Mouse (Mus musculus): ENCODE results near the gene Styxl1.

The Styxl1 gene

DNA sequence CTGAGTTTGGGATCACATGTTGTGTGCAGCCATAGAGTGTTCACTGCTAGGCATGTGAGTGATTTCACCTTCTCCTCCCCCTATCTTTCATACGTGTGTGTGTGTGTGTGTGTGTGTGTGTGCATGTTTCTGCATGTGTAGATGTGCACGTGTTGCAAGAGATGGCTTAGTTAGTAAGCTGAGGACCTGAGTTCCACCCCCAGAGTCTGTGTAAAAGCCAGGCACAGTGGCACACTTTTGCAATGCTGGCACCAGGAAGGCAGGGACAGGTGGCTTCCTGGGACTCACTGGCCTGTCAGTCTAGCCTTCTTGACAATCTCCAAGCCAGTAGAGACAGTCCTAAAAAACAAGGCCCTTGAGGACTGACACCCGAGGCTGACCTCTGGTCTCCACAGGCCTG lies 13.2 kb downstream of the Styxl1 start:
- no peak for DNase-seq (ENCODE audit: low spot score in 2 of 2)

DNA sequence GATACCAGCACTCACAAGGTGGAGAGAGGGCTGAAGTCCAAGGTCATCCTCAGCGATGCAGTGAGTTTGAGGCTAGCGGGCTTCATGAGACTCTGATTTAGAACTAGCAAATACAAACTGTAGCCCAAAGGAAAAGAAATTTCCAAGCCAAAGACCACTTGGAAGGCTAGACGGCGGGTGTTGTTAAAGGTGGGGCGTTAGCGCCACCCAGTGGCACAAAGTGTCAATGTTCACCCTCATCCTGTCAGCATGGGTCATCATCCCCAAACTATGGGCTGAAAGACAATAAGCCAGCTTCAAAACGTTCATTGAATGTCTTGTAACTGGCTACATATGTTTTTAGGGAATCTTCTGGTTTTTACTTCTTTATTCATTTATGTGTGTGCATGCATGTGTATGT lies 14.7 kb downstream of the Styxl1 start:
- peak; percentile 72 to 86 for DNase-seq (ENCODE audit: low spot score in 2 of 2)

DNA sequence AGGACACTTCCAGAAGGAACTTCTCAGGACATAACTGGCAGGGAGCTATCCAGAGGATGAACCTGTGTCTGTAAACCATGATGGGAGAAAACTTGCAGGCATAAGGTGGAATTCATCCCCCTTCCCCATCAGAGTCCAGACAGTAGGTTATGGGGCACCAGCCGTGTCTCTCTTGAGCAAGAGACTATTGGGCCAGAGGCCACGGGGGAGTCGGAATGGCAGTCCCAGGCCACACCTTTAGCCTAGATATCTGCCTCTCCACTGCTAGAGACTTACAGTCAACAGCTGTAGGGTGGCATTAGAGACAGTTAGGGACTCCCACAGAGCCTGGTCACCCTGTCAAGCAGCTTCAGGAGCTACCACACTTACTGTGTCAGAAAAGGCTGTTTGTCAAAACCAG lies 16.3 kb downstream of the Styxl1 start:
- DNase-seq (ENCODE audit: low spot score in 2 of 2), result no peak

DNA sequence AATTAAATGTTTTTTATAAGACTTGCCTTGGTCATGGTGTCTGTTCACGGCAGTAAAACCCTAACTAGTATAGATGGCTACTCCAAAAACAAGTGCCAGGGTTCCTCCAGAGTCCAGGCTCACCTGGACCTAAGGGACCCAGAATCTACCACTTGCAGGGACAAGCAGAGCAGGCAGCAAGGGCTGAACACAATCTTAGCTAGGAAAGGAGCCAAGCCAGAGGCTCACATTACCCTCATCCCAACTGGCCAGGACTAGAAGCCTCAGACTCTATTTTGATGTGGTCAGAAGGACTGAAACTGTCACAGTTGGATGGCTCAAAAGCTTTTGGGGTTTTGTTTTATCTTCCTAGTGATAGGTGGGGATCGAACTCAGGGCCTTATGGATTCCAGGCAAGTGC lies 26.6 kb downstream of the Styxl1 start:
- no peak for DNase-seq (ENCODE audit: low spot score in 2 of 2)

DNA sequence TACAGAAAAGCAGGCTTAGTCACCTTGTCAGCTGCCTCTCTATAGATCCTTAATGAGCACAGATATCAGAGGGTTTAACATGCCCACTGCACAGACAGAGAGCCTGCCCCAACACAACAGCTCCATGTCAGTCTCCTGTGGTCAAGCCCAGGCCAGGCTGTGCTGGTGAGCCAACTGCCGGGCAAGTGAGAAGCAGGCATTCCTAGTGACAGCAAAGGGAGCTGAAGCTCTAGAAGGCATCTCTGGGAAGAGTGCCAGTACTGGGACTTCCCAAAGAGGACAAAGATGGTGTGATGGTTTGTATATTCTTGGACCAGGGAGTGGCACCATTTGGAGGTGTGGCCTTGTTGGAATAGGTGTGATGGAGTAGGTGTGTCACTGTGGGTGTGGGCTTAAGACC lies 27.1 kb downstream of the Styxl1 start:
- DNase-seq (ENCODE audit: low spot score in 2 of 2), result no peak

DNA sequence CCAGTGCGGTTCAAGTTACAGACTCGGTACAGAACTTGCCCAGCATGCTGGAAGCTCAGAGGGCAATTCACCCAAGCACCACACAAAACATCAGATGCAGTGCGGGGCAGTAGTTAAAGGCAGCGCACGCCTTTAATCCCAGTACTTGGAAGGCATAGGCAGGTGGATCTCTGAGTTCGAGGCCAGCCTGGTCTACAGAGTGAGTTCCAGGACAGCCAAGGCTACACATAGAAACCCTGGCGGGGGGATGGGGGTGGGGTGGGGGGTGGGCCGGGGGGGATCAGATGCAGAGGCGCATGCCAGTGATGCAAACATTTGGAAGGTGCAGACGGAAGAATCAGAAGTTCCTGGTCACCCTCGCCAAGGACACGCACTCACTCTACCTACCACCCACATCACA lies 33.4 kb downstream of the Styxl1 start:
- DNase-seq (ENCODE audit: low spot score in 2 of 2), result no peak

DNA sequence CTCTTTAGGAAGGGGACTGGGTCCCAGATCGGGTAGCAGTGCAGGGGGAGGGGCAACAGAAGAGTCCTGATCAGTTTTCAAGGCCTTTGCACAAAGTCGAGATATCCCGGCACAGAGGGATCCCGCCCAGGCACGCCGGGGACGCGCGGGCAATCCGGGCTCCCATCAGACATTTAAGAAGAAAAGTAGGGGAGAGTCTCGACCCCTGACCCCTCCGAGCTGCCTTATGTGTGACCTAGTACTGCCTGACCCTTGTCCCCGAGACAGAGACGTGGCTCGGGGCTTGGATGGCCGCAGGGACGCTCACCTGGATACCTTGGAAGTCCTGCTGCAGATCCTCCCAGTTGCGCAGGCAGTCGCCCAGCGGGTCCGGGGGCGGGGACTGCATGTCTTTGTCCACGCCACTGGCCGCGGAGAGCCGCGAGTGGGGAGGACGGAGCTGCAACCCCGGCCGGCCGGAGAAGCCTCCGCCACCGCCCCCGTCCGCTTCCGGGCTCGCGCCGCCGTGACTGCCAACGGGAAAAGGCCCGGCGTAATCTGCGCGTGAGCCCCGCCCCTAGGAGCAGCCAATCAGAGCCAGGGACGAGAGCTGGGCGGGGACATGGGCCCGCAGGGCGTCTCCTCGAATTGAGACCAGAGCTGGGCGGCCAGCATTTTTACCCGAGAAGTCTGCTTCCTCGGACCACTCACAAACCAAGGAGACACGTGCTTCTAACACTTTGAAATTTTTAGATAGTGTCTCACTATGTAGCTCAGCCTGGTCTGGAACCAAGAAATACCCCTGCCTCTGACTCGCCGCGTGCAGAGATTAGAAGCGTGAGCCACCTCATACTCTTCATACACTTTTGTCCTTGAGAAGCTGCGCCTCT lies 34.2 kb downstream of the Styxl1 start, which contains the start of gene Tmem120a:
TSS of gene Tmem120a (minus strand) at position 708 of the 869 bp plus-strand sequence.
- DNase-seq (ENCODE audit: low spot score in 2 of 2), result peak; percentile 96

DNA sequence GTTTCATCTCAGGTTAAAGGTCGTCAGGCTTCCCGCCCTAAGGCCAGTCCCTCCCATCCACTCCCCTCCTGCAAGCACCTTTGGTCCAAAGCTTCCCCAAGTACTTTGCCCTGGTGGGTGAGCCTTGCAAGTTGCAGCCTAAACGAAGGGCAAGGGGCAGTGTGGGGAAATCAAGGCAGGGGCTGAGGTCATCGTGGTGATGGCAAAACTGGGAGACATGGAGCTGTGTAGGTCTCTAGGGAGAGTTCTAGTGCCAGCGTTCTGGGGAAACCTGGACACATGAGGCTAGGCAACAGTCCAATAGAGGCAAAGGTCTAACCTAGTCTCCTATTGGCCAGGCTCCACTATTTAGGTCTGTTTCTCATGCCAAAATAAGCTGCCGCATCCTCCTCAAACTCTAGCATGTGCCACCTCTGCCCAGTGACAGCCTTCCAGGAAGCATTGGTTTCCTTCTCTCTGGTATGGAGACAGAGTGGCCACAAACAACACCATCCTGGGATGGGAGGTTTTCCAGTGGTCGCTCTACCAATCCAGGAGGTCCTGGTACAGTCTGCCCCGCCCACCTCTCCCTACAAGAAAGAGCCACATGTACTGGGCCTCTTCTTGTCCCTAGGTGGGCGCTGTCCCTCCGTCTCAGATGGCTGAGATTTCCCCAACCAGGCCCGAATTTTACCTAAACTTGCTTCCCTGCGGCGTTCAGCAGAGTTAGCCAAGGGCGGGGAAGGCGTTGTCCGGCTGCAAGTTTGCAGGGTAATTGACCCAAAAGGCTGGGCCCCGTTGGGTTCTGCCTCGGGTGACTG lies 35.0 kb downstream of the Styxl1 start:
- peak in 1 of 2 experiments; percentile 67 for DNase-seq (ENCODE audit: low spot score in 2 of 2)

DNA sequence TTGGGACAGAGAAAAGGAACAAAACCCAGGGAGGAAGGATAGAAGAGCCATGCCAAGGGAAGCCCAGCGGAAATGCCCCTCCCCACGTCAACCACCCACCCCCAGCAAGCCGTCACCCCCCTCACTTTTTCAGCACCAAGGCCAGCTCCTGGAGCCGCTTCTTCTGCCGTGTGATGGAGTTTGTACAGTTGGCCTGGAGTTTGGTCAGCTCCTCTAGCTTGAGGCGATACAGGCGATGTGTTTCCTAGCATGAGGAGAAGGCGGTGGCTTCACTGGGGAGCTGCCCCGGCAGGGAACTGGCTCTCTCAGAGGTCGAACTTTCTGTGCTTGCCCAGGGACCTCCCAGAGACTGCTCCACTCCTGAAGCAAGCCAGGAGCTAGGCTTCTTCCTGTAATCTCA lies 36.0 kb downstream of the Styxl1 start:
- DNase-seq (ENCODE audit: low spot score in 2 of 2), result peak in 1 of 2 experiments; percentile 18

DNA sequence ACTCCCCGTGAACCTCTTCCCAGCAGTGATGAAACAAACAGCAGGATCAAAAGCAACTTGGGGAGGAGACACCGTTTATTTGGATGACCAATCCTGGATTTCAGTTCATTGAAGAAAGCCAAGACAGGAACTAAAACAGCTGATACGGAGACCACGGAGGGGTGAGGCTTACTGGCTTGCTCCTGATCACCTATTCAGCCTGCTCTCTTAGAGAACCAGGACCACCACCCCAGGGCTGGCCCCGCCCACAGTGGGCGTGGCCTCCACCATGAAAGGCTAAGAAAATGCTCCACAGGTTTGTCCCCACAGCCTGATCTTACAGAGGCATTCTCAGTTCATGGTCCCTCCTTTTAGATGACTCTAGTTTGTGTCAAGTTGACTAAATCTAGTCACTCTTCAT lies 39.9 kb downstream of the Styxl1 start:
- no peak for DNase-seq (ENCODE audit: low spot score in 2 of 2)

DNA sequence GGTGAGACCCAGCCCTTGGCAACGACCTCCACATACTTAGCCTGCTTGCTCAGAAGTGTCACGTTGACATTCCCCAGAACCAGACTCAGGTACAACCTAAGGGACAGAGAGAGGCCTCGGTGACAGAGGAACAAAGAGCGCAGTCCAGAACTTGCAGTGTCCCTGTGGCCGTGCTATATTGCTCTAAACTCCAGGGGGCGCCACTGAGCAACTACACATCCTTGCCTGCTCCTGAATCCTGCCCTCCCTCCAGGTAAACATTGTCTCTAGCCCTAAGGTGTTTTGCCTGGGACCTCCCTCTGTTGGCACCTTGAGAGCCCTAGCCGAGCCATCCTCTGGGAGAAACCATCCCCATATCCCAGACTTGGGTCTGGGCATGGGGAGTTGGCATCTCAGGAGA lies 41.0 kb downstream of the Styxl1 start:
- no peak for DNase-seq (ENCODE audit: low spot score in 2 of 2)

DNA sequence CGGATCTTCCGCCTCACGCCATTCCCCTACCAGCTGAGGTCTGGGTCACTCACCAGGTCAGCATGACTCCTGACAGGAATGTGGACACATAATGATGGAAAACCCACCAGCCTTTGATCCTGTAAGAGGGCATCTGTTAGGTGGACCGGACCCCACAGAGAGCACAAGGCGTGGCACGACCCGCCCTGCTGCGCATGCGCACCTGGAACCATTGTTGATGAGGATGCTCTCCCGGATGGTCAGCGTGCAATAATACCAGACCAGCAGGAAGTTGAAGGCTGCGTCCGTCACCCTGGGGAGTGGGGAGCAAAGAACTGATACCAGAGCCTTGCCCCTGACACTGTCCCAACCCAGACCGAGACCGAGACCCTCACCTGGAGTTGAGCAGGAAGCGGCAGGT lies 41.6 kb downstream of the Styxl1 start:
- DNase-seq (ENCODE audit: low spot score in 2 of 2), result no peak

DNA sequence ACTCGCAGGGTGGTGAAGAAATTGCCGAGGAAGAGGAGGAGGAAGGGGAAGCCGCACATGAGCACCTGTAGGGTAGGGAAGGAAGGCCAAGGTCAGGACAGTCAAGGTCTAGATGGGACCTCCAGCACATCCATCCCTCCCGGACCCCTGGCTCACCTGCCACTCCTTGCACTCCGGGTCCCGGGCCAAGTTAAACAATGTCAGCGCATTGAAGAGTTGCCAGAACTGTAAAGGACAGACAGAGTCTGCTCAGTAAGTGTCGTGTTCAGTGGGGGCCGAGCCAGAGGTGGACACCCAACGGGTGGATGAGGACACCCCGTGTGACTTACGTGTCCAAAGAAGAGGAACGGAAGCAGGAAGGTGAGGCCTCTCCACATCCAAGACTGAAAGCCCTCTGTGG lies 42.4 kb downstream of the Styxl1 start:
- no peak for DNase-seq (ENCODE audit: low spot score in 2 of 2)

DNA sequence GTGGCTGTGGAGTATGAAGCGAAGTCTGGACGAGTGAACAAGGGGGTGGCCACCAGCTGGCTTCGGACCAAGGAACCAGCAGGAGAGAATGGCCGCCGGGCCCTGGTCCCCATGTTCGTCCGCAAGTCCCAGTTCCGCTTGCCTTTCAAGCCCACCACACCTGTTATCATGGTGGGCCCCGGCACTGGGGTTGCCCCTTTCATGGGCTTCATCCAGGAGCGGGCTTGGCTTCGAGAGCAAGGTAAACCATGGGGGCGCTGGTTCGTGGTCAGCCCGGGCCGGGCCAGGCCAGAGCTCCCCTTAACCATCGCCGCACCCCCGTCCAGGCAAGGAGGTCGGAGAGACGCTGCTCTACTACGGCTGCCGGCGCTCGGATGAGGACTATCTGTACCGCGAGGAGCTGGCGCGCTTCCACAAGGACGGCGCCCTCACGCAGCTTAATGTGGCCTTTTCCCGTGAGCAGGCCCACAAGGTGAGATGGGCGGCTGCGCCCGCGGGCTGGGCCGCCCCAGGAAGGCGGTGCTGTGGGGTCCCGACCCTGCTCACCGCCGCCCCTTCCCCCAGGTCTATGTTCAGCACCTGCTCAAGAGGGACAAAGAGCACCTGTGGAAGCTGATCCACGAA lies 44.0 kb downstream of the Styxl1 start:
- DNase-seq (ENCODE audit: low spot score in 2 of 2), result no peak

DNA sequence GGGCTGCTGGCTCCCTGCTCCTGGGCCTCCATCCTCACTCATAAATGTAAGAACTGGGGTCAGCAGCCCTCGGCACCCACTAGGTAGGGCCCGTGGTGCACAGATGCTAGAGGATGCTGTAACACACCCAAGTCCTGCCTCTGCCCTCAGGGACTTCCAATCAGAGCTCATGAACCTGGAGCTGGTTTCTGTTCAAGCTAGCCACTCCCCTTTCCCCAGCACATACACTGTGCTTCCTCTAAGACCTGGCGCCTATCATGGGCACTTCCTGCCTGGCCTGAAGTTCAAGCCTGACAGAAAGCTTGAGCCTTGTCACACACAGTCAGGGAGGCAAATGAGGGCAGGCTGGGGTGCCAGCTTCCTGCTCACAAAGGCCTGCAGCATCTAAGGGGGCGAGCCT lies 45.1 kb downstream of the Styxl1 start:
- no peak for DNase-seq (ENCODE audit: low spot score in 2 of 2)

DNA sequence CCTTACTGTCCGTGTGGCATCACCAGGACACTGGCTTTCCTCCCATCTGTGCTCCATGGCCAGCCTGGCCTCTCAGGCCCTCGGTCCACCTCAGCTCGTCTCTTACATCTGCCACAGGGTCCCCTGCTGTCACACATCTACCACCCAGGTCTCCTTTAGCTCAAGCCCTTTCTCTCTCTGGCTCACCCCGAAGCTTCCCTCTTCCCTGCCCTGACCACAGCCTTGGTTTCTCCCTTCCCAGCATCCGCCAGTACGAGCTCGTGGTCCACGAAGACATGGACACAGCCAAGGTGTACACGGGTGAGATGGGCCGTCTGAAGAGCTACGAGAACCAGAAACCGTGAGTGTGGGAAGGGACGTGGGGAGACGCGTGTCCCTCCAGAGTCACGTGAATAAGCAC lies 46.9 kb downstream of the Styxl1 start:
- DNase-seq (ENCODE audit: low spot score in 2 of 2), result no peak

DNA sequence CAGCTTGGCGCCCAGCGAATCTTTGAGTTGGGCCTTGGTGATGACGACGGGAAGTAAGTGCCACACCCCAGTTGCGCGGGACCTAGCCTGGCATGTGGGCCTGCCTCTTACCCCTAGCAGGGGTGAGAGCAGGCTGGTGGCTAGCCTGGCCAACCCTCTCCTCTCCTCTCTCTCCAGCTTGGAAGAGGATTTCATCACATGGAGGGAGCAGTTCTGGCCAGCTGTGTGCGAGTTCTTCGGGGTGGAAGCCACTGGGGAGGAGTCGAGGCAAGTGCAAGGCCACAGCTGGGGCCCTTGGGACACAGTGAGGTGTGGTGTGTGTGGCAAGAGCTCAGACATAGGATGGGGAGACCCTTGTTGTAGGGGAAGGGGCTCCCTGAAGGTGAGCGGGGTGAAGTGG lies 47.3 kb downstream of the Styxl1 start:
- DNase-seq (ENCODE audit: low spot score in 2 of 2), result no peak

DNA sequence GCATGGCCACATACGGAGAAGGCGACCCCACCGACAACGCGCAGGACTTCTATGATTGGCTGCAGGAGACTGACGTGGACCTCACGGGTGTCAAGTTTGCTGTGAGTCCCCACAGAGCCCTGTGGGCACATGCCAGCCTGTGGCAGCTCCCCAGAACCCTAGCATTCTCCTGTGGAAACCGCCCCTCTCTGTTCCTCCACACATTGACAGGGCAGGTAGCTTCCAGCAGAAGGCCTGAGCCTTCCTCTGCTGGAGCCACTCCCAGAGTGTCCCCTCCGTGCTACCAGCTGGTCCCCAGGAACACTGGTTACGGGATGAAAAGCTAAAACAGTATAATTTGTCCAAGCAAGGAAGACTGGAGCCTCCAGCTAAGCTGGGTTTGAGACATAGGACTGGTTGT lies 47.9 kb downstream of the Styxl1 start:
- DNase-seq (ENCODE audit: low spot score in 2 of 2), result no peak

DNA sequence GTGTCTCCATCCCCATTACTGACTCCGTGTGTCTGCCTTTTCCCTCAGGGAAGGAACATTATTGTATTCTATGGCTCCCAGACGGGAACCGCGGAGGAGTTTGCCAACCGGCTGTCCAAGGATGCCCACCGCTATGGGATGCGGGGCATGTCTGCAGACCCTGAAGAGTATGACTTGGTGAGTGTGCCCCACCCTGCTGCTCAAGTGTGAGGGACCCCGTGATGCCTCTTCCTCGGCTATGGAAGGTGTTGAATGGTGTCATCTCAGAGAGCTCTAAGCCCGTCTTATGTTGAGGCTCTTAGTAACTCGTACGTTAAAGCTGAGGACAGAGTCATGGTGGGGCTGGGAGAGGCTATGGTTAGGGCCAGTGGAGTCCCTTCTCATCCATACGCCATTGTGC lies 48.8 kb downstream of the Styxl1 start:
- DNase-seq (ENCODE audit: low spot score in 2 of 2), result no peak

DNA sequence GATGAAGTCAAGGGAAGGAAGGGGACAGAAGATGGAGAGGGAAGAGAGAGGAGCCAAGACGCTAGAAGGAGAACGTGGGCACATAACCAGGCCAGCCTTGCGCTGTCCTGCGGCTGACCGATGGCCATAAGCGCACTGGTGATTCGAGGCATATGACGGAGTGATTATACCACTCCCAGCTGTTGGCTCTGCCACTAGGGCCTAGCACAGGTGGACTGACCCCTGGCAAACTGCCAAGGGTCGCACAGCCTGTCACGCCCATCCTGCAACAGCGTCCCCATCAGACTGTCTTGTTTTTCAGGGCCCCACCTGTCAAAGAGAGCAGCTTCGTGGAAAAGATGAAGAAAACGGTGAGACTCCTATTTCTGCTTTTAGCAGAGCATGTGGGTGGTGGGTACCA lies 49.8 kb downstream of the Styxl1 start:
- DNase-seq (ENCODE audit: low spot score in 2 of 2), result no peak

DNA sequence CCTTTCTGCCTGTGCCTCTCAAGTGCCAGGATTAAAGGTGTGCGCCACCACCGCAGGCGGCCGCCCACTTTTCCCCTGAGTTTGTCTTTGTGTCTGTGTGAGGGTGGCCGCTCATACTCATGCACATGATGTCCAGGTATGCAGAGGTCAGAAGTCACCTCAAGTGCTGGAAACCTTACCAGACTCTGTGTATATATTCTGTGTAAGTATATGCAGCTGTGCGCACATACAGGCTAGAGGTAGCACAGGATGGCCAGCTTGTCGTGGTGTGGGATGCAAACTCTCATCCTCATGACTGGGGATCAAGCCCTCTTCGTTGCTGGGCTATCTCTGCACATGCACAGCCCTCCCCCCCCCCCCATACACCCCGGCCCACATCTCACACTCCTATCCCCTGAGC lies 50.3 kb downstream of the Styxl1 start:
- DNase-seq (ENCODE audit: low spot score in 2 of 2), result no peak

DNA sequence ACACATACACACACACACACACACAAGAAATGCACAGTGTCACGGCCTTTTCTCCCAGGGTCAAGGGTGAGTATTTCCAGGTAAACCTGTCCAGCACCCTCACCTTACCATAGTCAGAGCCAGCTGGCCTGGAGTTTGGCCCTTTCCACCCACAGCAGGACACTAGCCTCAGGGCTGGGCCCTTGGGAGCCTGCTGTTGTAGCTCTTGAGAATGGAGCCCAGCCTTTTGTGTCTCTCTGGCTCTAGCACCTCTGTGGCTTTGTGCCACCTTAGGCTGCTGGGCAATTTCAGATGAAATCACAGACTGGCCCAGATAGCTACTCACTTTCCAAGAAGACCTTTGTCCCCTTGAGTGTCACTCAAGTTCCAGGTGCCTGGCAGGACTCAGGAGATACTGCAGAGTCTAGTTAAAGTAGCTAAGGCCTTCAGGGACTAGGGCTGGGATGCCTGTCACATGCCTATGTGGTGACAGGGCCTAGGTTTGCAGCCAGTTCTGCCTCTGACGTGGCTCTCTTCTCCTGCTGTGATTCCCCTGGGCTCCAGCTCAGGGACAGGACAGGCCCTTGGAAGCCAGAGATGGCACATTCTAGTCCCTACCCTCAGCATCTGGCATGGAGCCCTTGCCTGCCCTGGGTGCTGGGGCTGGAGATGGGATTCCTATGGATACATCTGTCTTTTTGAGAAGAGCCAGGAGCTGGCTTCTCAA lies 51.4 kb downstream of the Styxl1 start:
- no peak for DNase-seq (ENCODE audit: low spot score in 2 of 2)

All from right cerebral cortex, postnatal 10 days (tissue).